Mouse (Mus musculus): ENCODE measurements around the gene Batf.

GRCm38 (mm10) chr12:85670080-85670479 is 16.4 kb upstream of the Batf start:
- TF ChIP-seq POLR2A (IDR thresholded peaks at IDR 0.05; ENCODE audit: insufficient read length, low read depth) (no peak), E2F4 (IDR thresholded peaks at IDR 0.05; ENCODE audit: insufficient read depth) (no peak), USF1 (IDR thresholded peaks at IDR 0.05; ENCODE audit: low read depth) (no peak), MAX (IDR thresholded peaks at IDR 0.05; ENCODE audit: low read depth) (no peak), TCF3 (IDR thresholded peaks at IDR 0.05; ENCODE audit: insufficient read length, low read depth) (no peak), MYOG (IDR thresholded peaks at IDR 0.05; ENCODE audit: control insufficient read depth in 1 of 3, insufficient read depth in 1 of 3, insufficient read length in 2 of 3, low read depth in 2 of 3) (no peak), MYOD1 (IDR thresholded peaks at IDR 0.05; ENCODE audit: control insufficient read depth in 1 of 3, insufficient read length in 2 of 3, low read depth in 2 of 3) (no peak), TCF12 (IDR thresholded peaks at IDR 0.05; ENCODE audit: insufficient read depth, poor library complexity, severe bottlenecking) (no peak), CEBPB (IDR thresholded peaks at IDR 0.05; ENCODE audit: insufficient read depth, poor library complexity, severe bottlenecking) (no peak)
